Mouse (Mus musculus) heart, embryonic 14.5 days (tissue): Measurements from ENCODE around the gene Capn15. TPM values are rescaled to one million over a fixed set of nuclear protein-coding genes. Genes with fewer than 3 reads are reported as not detected.

Experiments
- ATAC-seq: fragments of 200-750 bp; cut with Nextera tagmentation; 2 replicates; pipeline ENCODE4 v1.8.0; 2017; ENCODE audit warnings: low read depth, moderate TSS enrichment; ENCODE audit not compliant: insufficient number of reproducible peaks, insufficient read depth, low FRiP score
- H3K27ac ChIP-seq, 2 experiments: fragments of 200-500 bp in 1 of 2; fragments of 300-500 bp in 1 of 2; sonication (generic) in 1 of 2; replicated peaks in 1 of 2; 2 replicates each; pipeline ENCODE4 v1.5.1; 2012 to 2014; ENCODE audit warnings: low read depth in 2 of 2, low read length in 2 of 2, control low read depth in 1 of 2, mild to moderate bottlenecking in 1 of 2, mixed read lengths in 1 of 2; ENCODE audit not compliant: control insufficient read depth in 1 of 2, insufficient read depth in 1 of 2
- H3K27me3 ChIP-seq: fragments of 300-500 bp; sonication (generic); 2 replicates; pipeline ENCODE4 v1.6.1; 2014; ENCODE audit warnings: mild to moderate bottlenecking, low read length, control low read depth; ENCODE audit not compliant: control insufficient read depth, insufficient read depth
- H3K36me3 ChIP-seq: fragments of 300-500 bp; sonication (generic); 2 replicates; pipeline ENCODE4 v1.6.1; 2014; ENCODE audit warnings: mild to moderate bottlenecking, control low read depth, low read length, mixed read lengths; ENCODE audit not compliant: control insufficient read depth, insufficient read depth
- H3K4me1 ChIP-seq, 2 experiments: fragments of 200-500 bp in 1 of 2; fragments of 300-500 bp in 1 of 2; sonication (generic) in 1 of 2; 2 replicates each; pipeline ENCODE4 v1.6.1; 2012 to 2014; ENCODE audit warnings: low read length in 2 of 2, control low read depth in 1 of 2, mixed read lengths in 1 of 2; ENCODE audit not compliant: control insufficient read depth in 2 of 2, insufficient read depth in 2 of 2
- H3K4me2 ChIP-seq: fragments of 300-500 bp; sonication (generic); 2 replicates; pipeline ENCODE4 v1.6.1; 2014; ENCODE audit warnings: mild to moderate bottlenecking, low read length
- H3K4me3 ChIP-seq, 2 experiments: fragments of 200-500 bp in 1 of 2; fragments of 300-500 bp in 1 of 2; sonication (generic) in 1 of 2; 2 replicates each; pipeline ENCODE4 v1.5.1; 2012 to 2014; ENCODE audit warnings: low read length in 2 of 2, mild to moderate bottlenecking in 2 of 2, control low read depth in 1 of 2, low read depth in 1 of 2, moderate library complexity in 1 of 2; ENCODE audit not compliant: control insufficient read depth in 1 of 2, insufficient read depth in 1 of 2
- H3K9ac ChIP-seq: fragments of 300-500 bp; sonication (generic); 2 replicates; pipeline ENCODE4 v1.6.1; 2014; ENCODE audit warnings: mild to moderate bottlenecking, low read length
- H3K9me3 ChIP-seq: fragments of 300-500 bp; sonication (generic); 2 replicates; pipeline ENCODE4 v1.6.1; 2016; ENCODE audit warnings: low read length, control low read depth; ENCODE audit not compliant: control insufficient read depth
- WGBS: fragments of 180-500 bp; shearing (Covaris S2); extraction: QIAGEN DNeasy Blood & Tissue Kit; methylation state at CpG from one replicate; pipeline ENCODE4 v1.1.7; 2014; 5-methylcytosine and 5-hydroxymethylcytosine counted together
- polyA plus RNA-seq: library from polyadenylated mRNA; unstranded; fragments of >200 nt; fragmentation: Nextera tagmentation; extraction: Ambion mirVana; gene quantifications from 2 replicates; pipeline ENCODE4 v1.2.1, GENCODE M21; 2014

Capn15 gene
- polyA plus RNA-seq, 1 experiment from 2014 or later: 11.3 TPM

DNA sequence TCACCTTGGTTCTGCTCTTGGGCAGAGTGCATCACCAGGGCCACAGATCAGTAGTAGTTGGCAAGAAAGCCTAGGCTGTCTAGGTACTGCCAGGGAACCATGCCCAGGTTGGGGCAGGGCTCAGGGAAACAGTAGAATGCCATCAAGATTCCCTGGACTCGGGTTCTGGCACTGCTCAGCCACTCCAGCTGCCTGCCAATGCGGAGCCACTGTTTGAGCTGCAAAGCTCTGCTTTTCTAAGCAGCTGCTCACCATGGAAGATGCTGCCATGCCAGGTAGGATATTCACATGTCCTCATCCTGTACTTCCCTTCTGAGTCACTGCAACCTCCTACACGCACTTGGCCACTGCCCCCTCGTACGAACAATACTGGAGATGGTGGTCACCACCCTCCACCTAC lies 4.7 kb downstream of the Capn15 start:
- 83% methylated on average over 5 of the region's 5 CpGs for WGBS
- no peak overlapping the region for H3K9ac ChIP-seq

DNA sequence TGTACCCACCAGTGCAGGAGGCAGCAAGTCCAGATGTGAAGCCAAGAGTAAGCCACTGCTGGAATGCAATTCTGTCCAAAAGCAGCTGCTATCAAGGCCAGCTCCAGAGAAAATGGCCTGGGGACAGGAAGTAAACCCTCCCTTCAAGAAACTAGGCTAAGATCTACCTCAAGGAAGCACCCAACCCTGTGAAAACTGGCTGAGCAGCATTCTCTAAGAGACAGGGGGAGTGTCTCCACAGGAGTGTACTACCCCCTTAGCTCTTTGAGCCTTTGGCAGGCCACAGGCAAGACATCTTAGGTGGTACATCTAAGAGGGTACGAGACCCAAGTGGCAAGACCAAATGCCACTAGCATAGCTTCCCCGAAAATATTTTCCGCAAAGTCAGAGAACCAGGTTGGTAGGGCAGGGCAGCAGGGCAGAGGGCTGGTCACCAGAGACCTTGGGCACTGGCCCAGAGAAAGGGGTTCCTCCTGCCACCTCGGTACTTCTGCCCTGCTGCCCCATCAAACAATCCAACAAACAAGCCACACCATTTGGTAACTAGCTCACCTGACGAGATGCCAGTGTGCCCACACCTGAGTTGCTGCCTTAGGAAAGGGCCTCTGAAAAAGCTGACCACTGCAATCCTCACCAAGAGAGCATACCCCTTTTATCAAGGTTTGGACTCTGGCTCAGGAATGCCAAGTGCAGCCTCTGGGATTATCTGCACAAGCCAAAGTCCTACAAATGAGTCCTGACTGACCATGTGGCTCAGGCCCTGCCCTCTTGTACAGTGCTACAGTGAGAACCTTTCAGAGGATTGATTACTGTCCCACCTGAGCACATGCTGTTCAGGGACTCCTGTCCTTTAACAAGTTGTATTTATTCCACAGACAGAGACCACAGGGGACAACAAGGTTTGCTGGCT lies 5.5 kb downstream of the Capn15 start:
- no peak overlapping the region for H3K9ac ChIP-seq
- H3K4me2 ChIP-seq: no peak overlapping the region
- H3K4me1 ChIP-seq: peaks cover 9 to 29% of the 10 kb centered on the region in 2 experiments
- WGBS: 79% methylated on average over 5 of the region's 5 CpGs
- H3K27me3 ChIP-seq: no peaks in the 10 kb centered on the region
- no peak overlapping the region for H3K4me3 ChIP-seq
- peaks cover 5% of the 10 kb centered on the region; the same call in 1 of the 2 replicates for H3K36me3 ChIP-seq
- no peaks in the 10 kb centered on the region for H3K9me3 ChIP-seq
- no peak for ATAC-seq
- no peak overlapping the region for H3K27ac ChIP-seq

More for the DNA sequence above, 4.7 kb downstream of the Capn15 start:
- Histone ChIP-seq H3K4me3 (no peak overlapping the region), H3K4me1 (peaks cover 9 to 29% of the 10 kb centered on the region in 2 experiments), H3K36me3 (peaks cover 5% of the 10 kb centered on the region; the same call in 1 of the 2 replicates), H3K27me3 (no peaks in the 10 kb centered on the region), H3K9me3 (no peaks in the 10 kb centered on the region), H3K27ac (no peak overlapping the region), H3K4me2 (no peak overlapping the region)
- ATAC-seq: no peak

DNA sequence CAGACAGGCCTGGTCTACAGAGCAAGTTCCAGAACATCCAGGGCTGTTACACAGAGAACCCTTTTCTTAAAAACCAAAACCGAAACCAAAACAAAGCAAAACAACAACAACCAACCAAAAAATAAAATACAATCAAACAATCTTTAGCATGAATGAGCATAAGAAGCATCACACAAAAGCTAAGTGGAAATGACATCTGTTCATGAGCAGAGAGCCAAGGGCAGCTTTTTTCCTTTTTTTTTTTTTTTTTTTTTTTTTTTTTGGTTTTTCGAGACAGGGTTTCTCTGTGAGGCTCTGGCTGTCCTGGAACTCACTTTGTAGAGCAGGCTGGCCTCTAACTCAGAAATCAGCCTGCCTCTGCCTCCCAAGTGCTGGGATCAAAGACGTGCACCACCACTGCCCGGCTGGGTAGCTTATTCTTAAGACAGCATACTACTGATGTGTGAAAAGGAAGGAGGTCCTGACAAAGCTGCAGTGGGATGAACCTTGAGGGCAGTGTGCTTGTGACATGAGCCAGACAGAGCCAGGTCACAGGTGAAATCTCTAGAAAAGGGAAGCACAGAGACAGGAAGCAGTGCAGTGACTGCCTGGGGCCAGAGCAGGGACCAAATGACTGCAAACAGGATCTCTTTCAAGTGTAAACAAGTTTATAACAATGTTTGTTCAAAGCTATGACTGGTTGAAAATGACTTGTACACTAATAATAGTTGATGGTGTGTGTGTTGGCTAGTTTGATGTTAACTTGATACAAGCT lies 14.5 kb downstream of the Capn15 start:
- Histone ChIP-seq H3K9me3 (no peaks in the 10 kb centered on the region), H3K4me2 (no peak overlapping the region), H3K4me1 (peaks cover 9 to 16% of the 10 kb centered on the region in 2 experiments), H3K27ac (no peak overlapping the region), H3K9ac (no peak overlapping the region), H3K27me3 (no peaks in the 10 kb centered on the region), H3K4me3 (no peak overlapping the region), H3K36me3 (0 out of 2 replicates have a peak, but pooled peaks cover 4% of the 10 kb centered on the region)
- 83% methylated on average over 4 of the region's 4 CpGs for WGBS
- no peak for ATAC-seq

DNA sequence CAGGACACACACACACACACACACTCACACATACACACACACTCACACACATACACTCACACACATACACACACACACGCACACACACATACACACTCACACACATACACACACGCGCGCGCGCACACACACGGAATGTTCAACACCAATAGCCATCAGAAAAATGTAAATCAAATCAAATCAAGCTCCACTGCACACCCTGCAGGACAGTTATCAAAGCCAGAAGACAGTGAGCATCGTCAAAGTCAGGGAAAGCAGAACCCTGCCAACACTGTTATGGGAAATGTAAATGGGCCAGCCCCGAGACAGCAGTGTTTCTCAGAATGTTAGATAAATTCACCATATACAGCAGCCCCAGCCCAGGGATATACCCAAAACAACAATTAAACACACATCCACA lies 15.1 kb downstream of the Capn15 start:
- ATAC-seq: no peak
- Histone ChIP-seq H3K9ac (no peak overlapping the region), H3K27ac (no peak overlapping the region), H3K4me1 (peaks cover 9 to 16% of the 10 kb centered on the region in 2 experiments), H3K27me3 (no peaks in the 10 kb centered on the region), H3K9me3 (no peaks in the 10 kb centered on the region), H3K4me3 (no peak overlapping the region), H3K4me2 (no peak overlapping the region), H3K36me3 (0 out of 2 replicates have a peak, but pooled peaks cover 4% of the 10 kb centered on the region)
- 92% methylated on average over 9 of the region's 9 CpGs for WGBS

DNA sequence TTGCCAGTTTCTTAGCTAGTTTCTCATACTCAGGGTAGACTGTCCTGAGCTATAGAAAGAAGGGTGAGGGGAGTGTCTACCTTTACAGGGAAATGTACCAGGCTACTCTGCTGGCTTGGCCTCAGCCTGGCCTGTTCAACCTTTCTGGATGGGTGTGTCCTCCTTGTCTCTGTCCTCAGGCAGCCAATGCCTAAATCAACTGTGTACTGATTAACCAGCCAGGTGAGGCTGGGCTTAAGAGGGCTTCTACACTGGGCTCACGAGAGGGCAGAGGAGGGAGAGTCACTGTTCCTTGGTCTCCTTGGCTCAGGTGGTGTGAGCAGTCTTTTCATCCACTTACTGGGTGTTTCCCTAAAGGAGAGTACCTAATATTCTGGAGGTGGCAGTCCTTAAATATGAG lies 17.4 kb downstream of the Capn15 start:
- Histone ChIP-seq H3K27ac (peak overlapping the region in 1 of 2 experiments; percentile 34; a peak in 1 of 4 replicates), H3K36me3 (peaks cover 15% of the 10 kb centered on the region), H3K4me1 (peaks cover 9 to 16% of the 10 kb centered on the region in 2 experiments), H3K9me3 (no peaks in the 10 kb centered on the region), H3K9ac (no peak overlapping the region), H3K4me3 (no peak overlapping the region), H3K27me3 (no peaks in the 10 kb centered on the region), H3K4me2 (no peak overlapping the region)
- peak; percentile 17; the same call in 1 of the 2 replicates for ATAC-seq
- WGBS: 88% methylated on average over 1 of the region's 1 CpGs

DNA sequence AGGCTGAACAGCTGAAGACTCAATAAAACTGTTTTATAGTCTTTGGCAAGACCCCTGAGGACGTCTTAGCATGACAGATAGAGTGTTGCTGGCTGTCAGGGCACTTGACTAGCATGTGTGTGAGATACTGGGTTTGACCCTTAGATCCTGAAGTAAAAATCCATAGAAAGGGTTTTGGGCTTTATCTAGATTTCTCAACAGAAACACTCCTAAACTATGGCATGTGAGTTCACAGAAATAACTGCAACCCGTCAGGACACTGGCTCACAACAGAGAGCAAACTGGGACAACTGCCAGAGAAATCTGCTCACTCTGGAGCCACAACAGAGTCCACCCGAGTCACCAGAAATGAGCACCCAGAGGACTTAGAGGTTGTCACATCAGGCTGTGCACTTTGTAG lies 17.9 kb downstream of the Capn15 start:
- H3K9me3 ChIP-seq: no peaks in the 10 kb centered on the region
- peaks cover 20% of the 10 kb centered on the region for H3K36me3 ChIP-seq
- 20% methylated on average over 3 of the region's 3 CpGs for WGBS
- peaks cover 9 to 16% of the 10 kb centered on the region in 2 experiments for H3K4me1 ChIP-seq
- H3K4me3 ChIP-seq: no peak overlapping the region
- ATAC-seq: no peak
- H3K9ac ChIP-seq: 0 out of 2 replicates have a peak overlapping the region, but pooled peaks have one; percentile 8
- no peak overlapping the region for H3K4me2 ChIP-seq
- no peaks in the 10 kb centered on the region for H3K27me3 ChIP-seq
- peak overlapping the region in 1 of 2 experiments; percentile 34; a peak in 1 of 4 replicates for H3K27ac ChIP-seq

DNA sequence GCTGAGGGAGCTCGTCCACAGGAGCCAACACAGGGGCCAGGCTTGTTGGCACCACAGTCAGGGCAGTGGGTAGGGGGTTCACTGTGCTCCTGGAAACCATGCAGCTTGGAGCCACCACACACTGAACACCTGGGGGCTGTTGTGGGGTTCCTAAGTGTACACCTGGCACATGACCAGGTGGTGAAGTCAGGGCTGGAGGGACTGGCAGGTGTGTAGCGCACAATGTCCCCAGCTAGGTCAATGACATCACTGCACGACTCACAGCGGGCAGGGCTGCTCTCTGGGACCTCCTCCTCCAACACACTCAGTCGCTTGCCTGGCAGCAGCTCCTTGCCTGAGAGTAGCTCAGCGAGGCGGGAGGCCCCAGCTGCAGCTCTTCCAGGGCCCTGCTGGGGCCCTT lies 21.3 kb downstream of the Capn15 start:
- no peak overlapping the region for H3K27ac ChIP-seq
- H3K4me3 ChIP-seq: no peak overlapping the region
- no peak overlapping the region for H3K9ac ChIP-seq
- H3K4me2 ChIP-seq: no peak overlapping the region
- no peak for ATAC-seq
- H3K36me3 ChIP-seq: peaks cover 48% of the 10 kb centered on the region
- no peaks in the 10 kb centered on the region for H3K27me3 ChIP-seq
- H3K9me3 ChIP-seq: no peaks in the 10 kb centered on the region
- 81% methylated on average over 7 of the region's 7 CpGs for WGBS
- H3K4me1 ChIP-seq: peaks cover 9 to 16% of the 10 kb centered on the region in 2 experiments
